Mouse (Mus musculus): Measurements from ENCODE around the gene Epo. TPM values are rescaled to one million over a fixed set of nuclear protein-coding genes. Genes with fewer than 3 reads are reported as not detected.

Gene Epo
- polyA plus RNA-seq, 1 experiment from 2014 or later, result not detected

DNA sequence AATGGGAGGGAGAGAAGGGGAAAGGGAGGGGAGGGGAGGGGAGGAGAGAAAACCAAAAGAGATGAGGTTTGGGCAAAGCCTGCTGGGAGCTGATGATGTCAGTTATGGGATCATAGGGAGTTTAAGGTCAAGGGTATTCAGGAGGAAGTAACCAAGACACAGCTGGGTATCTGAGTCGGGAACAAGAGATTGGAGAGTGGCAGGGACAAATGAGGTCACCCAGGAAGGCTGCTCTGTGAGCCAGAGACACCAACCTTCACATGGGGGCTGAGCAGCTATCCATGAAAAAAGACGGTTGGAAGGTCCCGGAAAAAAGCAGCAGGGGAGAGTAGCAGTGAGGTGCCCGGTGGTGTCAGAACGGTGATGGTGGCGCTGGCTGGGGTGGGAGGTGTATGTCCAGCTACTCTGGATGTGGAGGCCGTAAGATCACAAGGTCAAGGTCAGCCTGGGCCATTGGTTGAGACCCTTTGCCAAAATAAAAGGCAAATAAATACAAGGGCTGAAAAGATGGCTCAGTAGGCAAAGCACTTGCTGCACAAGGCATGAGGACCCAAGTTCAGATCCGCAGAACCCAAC lies 35.3 kb upstream of the Epo start:
- no peak overlapping the region for H3K27ac ChIP-seq (ENCODE audit: low read depth, low read length)
- no peaks in the 10 kb centered on the region for H3K4me1 ChIP-seq (ENCODE audit: control insufficient read depth, insufficient read depth, low read length)
- no peak for ATAC-seq (ENCODE audit: low FRiP score, low TSS enrichment)
- H3K36me3 ChIP-seq (ENCODE audit: control insufficient read depth, insufficient read depth, low read length), result no peaks in the 10 kb centered on the region
- H3K4me3 ChIP-seq (ENCODE audit: low read length), result no peak overlapping the region
- H3K4me2 ChIP-seq (replicated peaks; ENCODE audit: low read depth, low read length), result no peak overlapping the region
- WGBS, result 79% methylated on average over 8 of the region's 8 CpGs
- H3K9ac ChIP-seq (ENCODE audit: low read depth, low read length), result no peak overlapping the region
- H3K27me3 ChIP-seq (ENCODE audit: control insufficient read depth, insufficient read depth, low read length), result no peaks in the 10 kb centered on the region
- no peaks in the 10 kb centered on the region for H3K9me3 ChIP-seq (ENCODE audit: control insufficient read depth, low read length)

- WGBS, result 96% methylated on average over 5 of the region's 5 CpGs
- Histone ChIP-seq H3K4me3 (ENCODE audit: low read length) (no peak overlapping the region), H3K27me3 (ENCODE audit: control insufficient read depth, insufficient read depth, low read length) (no peaks in the 10 kb centered on the region), H3K27ac (ENCODE audit: low read depth, low read length) (no peak overlapping the region), H3K4me2 (replicated peaks; ENCODE audit: low read depth, low read length) (no peak overlapping the region), H3K36me3 (ENCODE audit: control insufficient read depth, insufficient read depth, low read length) (no peaks in the 10 kb centered on the region), H3K4me1 (ENCODE audit: control insufficient read depth, insufficient read depth, low read length) (no peaks in the 10 kb centered on the region), H3K9ac (ENCODE audit: low read depth, low read length) (no peak overlapping the region), H3K9me3 (ENCODE audit: control insufficient read depth, low read length) (no peaks in the 10 kb centered on the region)
- ATAC-seq (ENCODE audit: low FRiP score, low TSS enrichment), result no peak
These were observed 33.4 kb upstream of the Epo start for GRCm38 (mm10) chr5:137566416-137566815.

GRCm38 (mm10) chr5:137565744-137566143 lies 32.7 kb upstream of the Epo start:
- ATAC-seq (ENCODE audit: low FRiP score, low TSS enrichment), result no peak
- H3K9me3 ChIP-seq (ENCODE audit: control insufficient read depth, low read length), result no peaks in the 10 kb centered on the region
- H3K36me3 ChIP-seq (ENCODE audit: control insufficient read depth, insufficient read depth, low read length), result no peaks in the 10 kb centered on the region
- no peak overlapping the region for H3K27ac ChIP-seq (ENCODE audit: low read depth, low read length)
- no peak overlapping the region for H3K9ac ChIP-seq (ENCODE audit: low read depth, low read length)
- H3K4me1 ChIP-seq (ENCODE audit: control insufficient read depth, insufficient read depth, low read length), result no peaks in the 10 kb centered on the region
- H3K4me3 ChIP-seq (ENCODE audit: low read length), result no peak overlapping the region
- H3K27me3 ChIP-seq (ENCODE audit: control insufficient read depth, insufficient read depth, low read length), result no peaks in the 10 kb centered on the region
- no peak overlapping the region for H3K4me2 ChIP-seq (replicated peaks; ENCODE audit: low read depth, low read length)
- WGBS, result 69% methylated on average over 6 of the region's 6 CpGs

DNA sequence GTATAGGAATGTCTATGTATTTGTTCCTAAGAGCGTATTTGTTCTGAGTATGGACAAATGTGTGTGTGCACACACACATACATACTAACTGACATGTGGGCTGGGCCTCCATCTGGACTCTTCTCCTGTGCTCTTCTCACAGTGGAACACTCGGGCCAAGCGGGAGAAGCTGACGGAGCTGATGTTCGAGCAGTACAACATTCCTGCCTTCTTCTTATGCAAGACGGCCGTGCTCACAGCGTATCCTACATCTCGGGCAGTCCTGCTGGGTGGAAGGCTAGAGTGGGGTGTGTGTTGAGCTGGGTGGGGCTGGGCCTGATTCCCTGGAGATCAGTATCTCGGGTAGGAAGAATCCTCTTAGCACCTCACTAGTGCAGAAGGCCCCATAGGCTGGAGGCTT lies 29.9 kb upstream of the Epo start:
- H3K27me3 ChIP-seq (ENCODE audit: control insufficient read depth, insufficient read depth, low read length), result no peaks in the 10 kb centered on the region
- no peak overlapping the region for H3K4me3 ChIP-seq (ENCODE audit: low read length)
- no peak overlapping the region for H3K9ac ChIP-seq (ENCODE audit: low read depth, low read length)
- no peaks in the 10 kb centered on the region for H3K4me1 ChIP-seq (ENCODE audit: control insufficient read depth, insufficient read depth, low read length)
- H3K36me3 ChIP-seq (ENCODE audit: control insufficient read depth, insufficient read depth, low read length), result no peaks in the 10 kb centered on the region
- no peaks in the 10 kb centered on the region for H3K9me3 ChIP-seq (ENCODE audit: control insufficient read depth, low read length)
- ATAC-seq (ENCODE audit: low FRiP score, low TSS enrichment), result no peak
- no peak overlapping the region for H3K4me2 ChIP-seq (replicated peaks; ENCODE audit: low read depth, low read length)
- no peak overlapping the region for H3K27ac ChIP-seq (ENCODE audit: low read depth, low read length)
- WGBS, result 70% methylated on average over 10 of the region's 10 CpGs

DNA sequence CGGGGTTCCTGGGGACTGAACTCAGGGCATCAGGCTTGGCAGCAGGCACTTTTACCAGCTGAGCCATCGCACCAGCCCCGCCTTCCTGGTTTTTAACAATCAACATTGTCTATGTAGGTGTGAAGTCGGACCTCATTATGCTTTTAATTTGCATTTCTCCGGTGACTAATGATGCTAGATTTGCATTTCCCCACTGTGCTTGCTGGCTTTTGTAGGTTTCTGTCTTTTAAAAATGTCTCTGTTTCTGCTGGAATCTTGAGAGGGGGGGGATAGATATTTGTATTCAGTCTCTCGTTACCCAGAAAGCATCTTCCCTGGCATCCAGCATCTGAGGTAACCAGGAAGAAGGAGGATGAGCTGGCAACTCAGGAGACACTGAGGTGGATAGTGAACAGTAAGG lies 28.5 kb upstream of the Epo start:
- Histone ChIP-seq H3K4me1 (ENCODE audit: control insufficient read depth, insufficient read depth, low read length) (no peaks in the 10 kb centered on the region), H3K9ac (ENCODE audit: low read depth, low read length) (no peak overlapping the region), H3K4me3 (ENCODE audit: low read length) (no peak overlapping the region), H3K36me3 (ENCODE audit: control insufficient read depth, insufficient read depth, low read length) (no peaks in the 10 kb centered on the region), H3K9me3 (ENCODE audit: control insufficient read depth, low read length) (no peaks in the 10 kb centered on the region), H3K27ac (ENCODE audit: low read depth, low read length) (no peak overlapping the region), H3K27me3 (ENCODE audit: control insufficient read depth, insufficient read depth, low read length) (no peaks in the 10 kb centered on the region), H3K4me2 (replicated peaks; ENCODE audit: low read depth, low read length) (no peak overlapping the region)
- 76% methylated on average over 6 of the region's 6 CpGs for WGBS
- no peak for ATAC-seq (ENCODE audit: low FRiP score, low TSS enrichment)

- H3K36me3 ChIP-seq (ENCODE audit: control insufficient read depth, insufficient read depth, low read length), result no peaks in the 10 kb centered on the region
- no peaks in the 10 kb centered on the region for H3K4me1 ChIP-seq (ENCODE audit: control insufficient read depth, insufficient read depth, low read length)
- ATAC-seq (ENCODE audit: low FRiP score, low TSS enrichment), result peak; percentile 20; the same call in 1 of the 2 replicates
- no peak overlapping the region for H3K4me2 ChIP-seq (replicated peaks; ENCODE audit: low read depth, low read length)
- no peak overlapping the region for H3K4me3 ChIP-seq (ENCODE audit: low read length)
- peaks cover 10% of the 10 kb centered on the region; the same call in 1 of the 2 replicates for H3K27me3 ChIP-seq (ENCODE audit: control insufficient read depth, insufficient read depth, low read length)
- no peaks in the 10 kb centered on the region for H3K9me3 ChIP-seq (ENCODE audit: control insufficient read depth, low read length)
- H3K27ac ChIP-seq (ENCODE audit: low read depth, low read length), result no peak overlapping the region
- no peak overlapping the region for H3K9ac ChIP-seq (ENCODE audit: low read depth, low read length)
- 42% methylated on average over 11 of the region's 11 CpGs for WGBS
These were observed 20.9 kb upstream of the Epo start for GRCm38 (mm10) chr5:137553898-137554297.

- no peaks in the 10 kb centered on the region for H3K9me3 ChIP-seq (ENCODE audit: control insufficient read depth, low read length)
- H3K36me3 ChIP-seq (ENCODE audit: control insufficient read depth, insufficient read depth, low read length), result no peaks in the 10 kb centered on the region
- H3K4me3 ChIP-seq (ENCODE audit: low read length), result peak within 1 kb of the TSS; percentile 17; the same call in 1 of the 2 replicates
- no peaks in the 10 kb centered on the region for H3K4me1 ChIP-seq (ENCODE audit: control insufficient read depth, insufficient read depth, low read length)
- peaks cover 10% of the 10 kb centered on the region; the same call in 1 of the 2 replicates for H3K27me3 ChIP-seq (ENCODE audit: control insufficient read depth, insufficient read depth, low read length)
- peak within 1 kb of the TSS; percentile 37 for H3K4me2 ChIP-seq (replicated peaks; ENCODE audit: low read depth, low read length)
- 1% methylated on average over 35 of the region's 37 CpGs for WGBS
- peak; percentile 83 for ATAC-seq (ENCODE audit: low FRiP score, low TSS enrichment)
- no peak within 1 kb of the TSS for H3K27ac ChIP-seq (ENCODE audit: low read depth, low read length)
- no peak within 1 kb of the TSS for H3K9ac ChIP-seq (ENCODE audit: low read depth, low read length)
These were observed 20.4 kb upstream of the Epo start, which contains the start of gene Actl6b for GRCm38 (mm10) chr5:137553411-137553837. Gene Actl6b (plus strand): TSS chr5:137553517.

DNA sequence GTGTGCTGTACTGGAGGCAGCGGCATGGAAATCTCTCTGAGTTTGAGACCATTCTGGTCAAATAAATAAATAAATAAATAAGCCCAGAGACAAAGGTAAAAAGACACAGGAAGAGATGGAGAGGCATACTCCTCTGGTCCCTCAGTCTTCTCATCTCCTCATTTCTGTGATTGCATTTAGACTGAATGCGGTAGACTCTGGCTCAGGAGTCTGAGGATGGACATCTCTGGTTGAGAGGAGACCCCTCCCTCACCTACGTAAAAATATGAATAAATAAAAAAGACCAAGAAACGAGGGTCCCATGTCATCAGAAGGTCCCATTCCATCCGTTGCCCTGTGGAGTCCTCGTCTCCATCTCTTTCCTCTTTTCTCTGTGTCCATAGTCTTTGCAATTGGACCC lies 20.0 kb upstream of the Epo start:
- Histone ChIP-seq H3K4me1 (ENCODE audit: control insufficient read depth, insufficient read depth, low read length) (no peaks in the 10 kb centered on the region), H3K4me2 (replicated peaks; ENCODE audit: low read depth, low read length) (peak overlapping the region; percentile 37), H3K36me3 (ENCODE audit: control insufficient read depth, insufficient read depth, low read length) (no peaks in the 10 kb centered on the region), H3K9me3 (ENCODE audit: control insufficient read depth, low read length) (no peaks in the 10 kb centered on the region), H3K27me3 (ENCODE audit: control insufficient read depth, insufficient read depth, low read length) (peaks cover 10% of the 10 kb centered on the region; the same call in 1 of the 2 replicates), H3K27ac (ENCODE audit: low read depth, low read length) (no peak overlapping the region), H3K4me3 (ENCODE audit: low read length) (peak overlapping the region; percentile 17; the same call in 1 of the 2 replicates), H3K9ac (ENCODE audit: low read depth, low read length) (no peak overlapping the region)
- WGBS, result 31% methylated on average over 6 of the region's 6 CpGs
- no peak for ATAC-seq (ENCODE audit: low FRiP score, low TSS enrichment)

DNA sequence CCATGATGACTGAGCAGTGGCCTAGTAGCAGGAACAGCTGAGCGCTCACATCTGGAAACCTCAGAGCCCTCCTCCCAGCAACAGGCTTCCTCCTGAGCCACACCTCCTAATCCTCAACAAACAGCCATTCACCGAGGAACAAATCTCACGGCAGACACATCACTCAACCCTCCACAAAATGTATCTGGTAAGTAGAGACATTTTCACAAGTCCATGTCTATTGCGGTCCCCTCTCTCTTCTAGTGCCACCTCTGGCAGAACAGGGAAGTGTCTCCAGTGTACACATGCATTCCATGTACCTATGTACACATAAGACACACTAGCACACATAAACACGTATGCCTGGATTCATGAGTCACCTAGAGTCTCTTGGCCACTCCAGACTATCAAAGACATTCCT lies 18.1 kb upstream of the Epo start:
- WGBS, result 76% methylated on average over 5 of the region's 5 CpGs

More for the DNA sequence above, 18.1 kb upstream of the Epo start:
- Histone ChIP-seq H3K9ac (ENCODE audit: low read depth, low read length) (no peak overlapping the region), H3K27me3 (ENCODE audit: control insufficient read depth, insufficient read depth, low read length) (peaks cover 10% of the 10 kb centered on the region; the same call in 1 of the 2 replicates), H3K4me3 (ENCODE audit: low read length) (no peak overlapping the region), H3K4me1 (ENCODE audit: control insufficient read depth, insufficient read depth, low read length) (no peaks in the 10 kb centered on the region), H3K4me2 (replicated peaks; ENCODE audit: low read depth, low read length) (no peak overlapping the region), H3K27ac (ENCODE audit: low read depth, low read length) (no peak overlapping the region), H3K9me3 (ENCODE audit: control insufficient read depth, low read length) (no peaks in the 10 kb centered on the region), H3K36me3 (ENCODE audit: control insufficient read depth, insufficient read depth, low read length) (no peaks in the 10 kb centered on the region)
- no peak for ATAC-seq (ENCODE audit: low FRiP score, low TSS enrichment)
